Mouse (Mus musculus) kidney, embryonic 16.5 days (tissue): ENCODE data around the gene Tmem121. TPM values are rescaled to one million over a fixed set of nuclear protein-coding genes. Genes with fewer than 3 reads are reported as not detected.
"Not testable (repeated sequence)": the region's sequence is repeated elsewhere in the genome, so short reads cannot be mapped to it uniquely, and the experiment has no call there.

ENCODE experiments used
- ATAC-seq: fragments of 200-750 bp; cut with Nextera tagmentation; 2 replicates; pipeline ENCODE4 v1.8.0; 2017; ENCODE audit warnings: moderate TSS enrichment; ENCODE audit not compliant: low FRiP score, low TSS enrichment
- H3K27ac ChIP-seq: fragments of 300-500 bp; sonication (generic); 2 replicates; pipeline ENCODE4 v1.5.1; 2014; ENCODE audit warnings: low read length
- H3K27me3 ChIP-seq: fragments of 300-500 bp; sonication (generic); 2 replicates; pipeline ENCODE4 v1.6.1; 2014; ENCODE audit warnings: low read length, control low read depth, mixed read lengths; ENCODE audit not compliant: insufficient read depth
- H3K36me3 ChIP-seq: fragments of 300-500 bp; sonication (generic); 2 replicates; pipeline ENCODE4 v1.6.1; 2014; ENCODE audit warnings: low read length, control low read depth, mixed read lengths; ENCODE audit not compliant: insufficient read depth
- H3K4me1 ChIP-seq: fragments of 300-500 bp; sonication (generic); 2 replicates; pipeline ENCODE4 v1.6.1; 2014; ENCODE audit warnings: low read length, control low read depth, mixed read lengths; ENCODE audit not compliant: insufficient read depth
- H3K4me2 ChIP-seq: fragments of 300-500 bp; sonication (generic); replicated peaks from 2 replicates; pipeline ENCODE4 v1.6.1; 2014; ENCODE audit warnings: low read depth, low read length
- H3K4me3 ChIP-seq: fragments of 300-500 bp; sonication (generic); 2 replicates; pipeline ENCODE4 v1.5.1; 2014; ENCODE audit warnings: mild to moderate bottlenecking, low read length
- H3K9ac ChIP-seq: fragments of 300-500 bp; sonication (generic); replicated peaks from 2 replicates; pipeline ENCODE4 v1.6.1; 2014; ENCODE audit warnings: low read length
- H3K9me3 ChIP-seq: fragments of 300-500 bp; sonication (generic); 2 replicates; pipeline ENCODE4 v1.6.1; 2016; ENCODE audit warnings: low read length, control low read depth
- WGBS: fragments of 180-500 bp; shearing (Covaris S2); extraction: QIAGEN DNeasy Blood & Tissue Kit; methylation state at CpG from one replicate; pipeline ENCODE4 v1.1.7; 2014; 5-methylcytosine and 5-hydroxymethylcytosine counted together
- polyA plus RNA-seq: library from polyadenylated mRNA; unstranded; fragments of >200 nt; fragmentation: Nextera tagmentation; extraction: Ambion mirVana; gene quantifications from 2 replicates; pipeline ENCODE4 v1.2.1, GENCODE M21; 2015

Gene Tmem121
- polyA plus RNA-seq, 1 experiment from 2014 or later: 10.9 TPM

DNA sequence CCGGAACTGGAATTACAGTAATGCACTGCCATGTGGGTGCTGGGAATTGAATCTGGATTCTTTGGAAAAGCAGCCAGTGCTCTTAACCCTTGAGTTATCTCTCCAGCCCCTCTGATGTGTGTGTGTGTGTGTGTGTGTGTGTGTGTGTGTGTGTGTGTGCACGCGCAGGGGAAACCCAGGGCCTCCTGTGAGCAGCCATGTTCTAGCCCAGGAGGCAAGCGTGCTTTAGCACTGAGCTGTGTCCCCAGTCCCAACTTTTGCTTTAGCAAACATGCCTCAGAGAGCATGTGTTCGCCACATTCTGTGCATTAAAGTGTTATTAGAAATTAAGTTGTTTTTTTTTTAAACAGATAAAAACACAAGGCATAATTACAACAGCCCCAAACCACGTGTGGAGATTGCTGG lies 39.0 kb downstream of the Tmem121 start:
- 91% methylated on average over 6 of the region's 6 CpGs for WGBS

DNA sequence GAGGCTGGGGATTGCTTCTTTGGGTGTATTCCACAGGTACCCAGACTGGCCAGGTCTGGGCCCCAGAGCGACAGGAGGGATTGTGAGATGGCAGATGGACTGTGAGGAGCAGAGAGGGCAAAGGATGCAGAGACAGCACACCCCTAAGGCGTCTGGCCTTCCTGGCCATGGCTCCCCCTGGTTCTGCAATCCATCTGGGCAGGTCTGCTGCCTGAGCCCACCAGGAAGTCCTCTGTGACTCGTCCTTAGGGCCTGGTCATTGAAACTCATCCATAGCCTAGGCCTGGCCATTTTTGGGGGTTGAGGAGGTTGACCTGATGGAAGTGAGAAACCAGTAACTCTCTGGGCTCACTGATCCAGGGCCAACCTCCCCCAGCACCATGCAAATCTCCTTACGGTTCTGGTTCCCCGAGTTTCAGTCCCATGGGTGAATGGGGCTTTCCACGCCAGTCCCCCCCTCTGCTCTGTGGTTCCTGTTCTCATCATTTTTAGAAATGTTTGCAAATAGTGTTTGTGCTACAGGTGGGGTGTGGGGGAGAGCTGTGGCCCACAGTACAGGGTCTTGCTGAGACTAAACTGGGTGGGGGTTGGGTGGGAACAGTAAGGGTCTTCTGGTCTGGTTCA lies 42.4 kb downstream of the Tmem121 start:
- no peak overlapping the region for H3K4me2 ChIP-seq
- 79% methylated on average over 6 of the region's 6 CpGs for WGBS
- H3K9me3 ChIP-seq: no peaks in the 10 kb centered on the region
- H3K4me1 ChIP-seq: no peaks in the 10 kb centered on the region
- ATAC-seq: no peak
- no peaks in the 10 kb centered on the region for H3K36me3 ChIP-seq
- no peak overlapping the region for H3K9ac ChIP-seq
- no peaks in the 10 kb centered on the region for H3K27me3 ChIP-seq
- no peak overlapping the region for H3K27ac ChIP-seq
- no peak overlapping the region for H3K4me3 ChIP-seq

More for the DNA sequence above, 39.0 kb downstream of the Tmem121 start:
- Histone ChIP-seq H3K27me3 (no peaks in the 10 kb centered on the region), H3K36me3 (no peaks in the 10 kb centered on the region), H3K27ac (no peak overlapping the region), H3K4me2 (no peak overlapping the region), H3K9me3 (no peaks in the 10 kb centered on the region), H3K9ac (no peak overlapping the region), H3K4me1 (no peaks in the 10 kb centered on the region), H3K4me3 (no peak overlapping the region)
- no peak for ATAC-seq

DNA sequence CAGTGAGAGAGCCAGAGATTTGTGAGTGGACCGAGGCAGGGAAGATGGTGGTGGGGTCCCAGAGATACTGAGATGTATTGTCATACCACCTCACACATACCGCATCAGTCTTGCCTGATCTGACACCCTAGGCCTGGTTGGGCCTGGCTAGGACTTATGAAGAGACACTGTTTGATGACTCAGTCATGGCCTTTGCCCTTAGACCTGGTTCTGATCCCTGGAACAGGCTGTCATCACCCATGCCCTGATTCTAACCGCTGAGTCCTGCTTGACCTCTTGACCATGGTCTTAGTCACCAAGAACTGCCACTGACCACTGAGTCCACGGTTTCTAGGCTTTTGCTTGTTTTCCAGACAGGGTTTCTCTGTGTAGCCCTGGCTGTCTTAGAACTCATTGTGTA lies 45.0 kb downstream of the Tmem121 start:
- Histone ChIP-seq H3K4me1 (no peaks in the 10 kb centered on the region), H3K4me2 (no peak overlapping the region), H3K4me3 (no peak overlapping the region), H3K9ac (no peak overlapping the region), H3K27ac (no peak overlapping the region), H3K9me3 (no peaks in the 10 kb centered on the region), H3K27me3 (no peaks in the 10 kb centered on the region), H3K36me3 (no peaks in the 10 kb centered on the region)
- WGBS: 90% methylated on average over 4 of the region's 4 CpGs
- ATAC-seq: no peak

DNA sequence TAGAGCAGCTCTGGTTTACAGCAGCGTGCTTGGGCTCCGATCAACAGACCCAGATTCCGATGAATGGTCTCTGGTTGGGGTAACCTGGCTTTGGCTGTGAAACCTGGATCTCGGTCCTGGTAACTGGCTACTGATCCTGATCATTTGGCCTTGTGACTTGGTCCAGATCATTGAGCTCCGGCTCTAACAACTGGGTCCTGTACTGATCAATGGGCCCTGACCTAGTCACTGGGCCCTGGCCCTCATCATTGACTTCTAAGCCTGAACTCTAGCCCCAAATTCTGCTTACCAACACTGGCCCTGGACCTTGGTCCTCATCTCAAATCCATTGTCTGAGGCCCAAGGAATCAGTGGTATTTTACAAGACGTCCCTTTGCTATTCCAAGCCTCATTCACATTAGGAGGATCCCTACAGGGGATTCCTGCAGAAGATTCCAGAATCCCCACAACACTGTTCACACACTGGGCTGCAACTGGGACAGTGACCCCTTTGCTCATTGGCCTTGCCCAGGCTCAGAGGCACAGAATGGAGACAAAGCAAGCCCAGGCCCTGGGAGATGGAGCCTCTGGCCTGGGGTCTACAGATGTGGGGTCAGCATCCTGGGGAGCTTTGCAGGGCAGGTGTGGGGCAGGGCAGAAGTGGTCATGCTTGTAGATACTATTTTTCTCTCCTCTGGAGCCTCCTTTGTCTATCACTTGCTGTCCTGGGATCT lies 46.0 kb downstream of the Tmem121 start:
- ATAC-seq, H3K36me3 ChIP-seq, H3K4me2 ChIP-seq, H3K27me3 ChIP-seq, H3K9me3 ChIP-seq, H3K9ac ChIP-seq, H3K4me3 ChIP-seq, H3K4me1 ChIP-seq, H3K27ac ChIP-seq: not testable (repeated sequence)
- WGBS: 84% methylated on average over 6 of the region's 6 CpGs

DNA sequence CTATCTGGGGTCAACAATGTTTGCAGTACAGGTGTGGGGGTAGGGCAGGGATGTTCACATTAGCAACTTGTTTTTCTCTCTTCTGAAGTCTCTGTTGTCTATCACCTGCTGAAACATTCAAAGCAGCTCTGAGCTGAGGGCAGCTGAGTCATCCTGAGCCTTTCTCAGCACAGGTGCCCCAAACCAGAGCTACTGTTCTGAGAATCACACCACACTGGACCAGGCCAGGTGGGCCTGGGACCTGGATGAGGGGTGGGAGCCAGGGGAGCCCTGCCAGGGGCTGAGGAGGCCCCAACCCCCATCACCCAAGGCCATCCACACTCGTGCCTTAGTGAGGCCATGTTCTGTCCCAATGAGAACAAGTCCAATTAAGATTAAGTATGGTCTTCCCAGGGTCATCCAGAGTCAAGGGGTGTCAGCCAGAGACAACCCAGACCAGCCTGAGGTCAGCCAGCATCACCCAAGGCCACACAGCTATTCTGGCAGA lies 46.6 kb downstream of the Tmem121 start:
- not testable (repeated sequence) for H3K4me2 ChIP-seq, ATAC-seq, H3K4me1 ChIP-seq

More for the DNA sequence above, 46.6 kb downstream of the Tmem121 start:
- H3K4me3 ChIP-seq, H3K9me3 ChIP-seq, H3K9ac ChIP-seq, H3K27me3 ChIP-seq, H3K36me3 ChIP-seq, H3K27ac ChIP-seq: not testable (repeated sequence)
- WGBS: 43% methylated on average over 1 of the region's 1 CpGs

Other genes starting within 250 kb of the Tmem121 start
- gene Nudt14, start 243.8 kb upstream of the Tmem121 start, polyA plus RNA-seq: 99.1 and 104 TPM in 2 replicates
- gene Btbd6, start 209.4 kb upstream of the Tmem121 start, polyA plus RNA-seq: 29.4 and 30.6 TPM in 2 replicates
- 70.1 and 71.5 TPM in 2 replicates for gene Brf1, start 185.2 kb upstream of the Tmem121 start, polyA plus RNA-seq
- 13.3 and 13.8 TPM in 2 replicates for gene Pacs2, start 171.4 kb upstream of the Tmem121 start, polyA plus RNA-seq
- not detected in 2 replicates for gene Tex22, start 111.4 kb upstream of the Tmem121 start, polyA plus RNA-seq
- 15.4 and 15.9 TPM in 2 replicates for gene Mta1, start 87.7 kb upstream of the Tmem121 start, polyA plus RNA-seq
- gene Crip2, start 45.7 kb upstream of the Tmem121 start, polyA plus RNA-seq: 244 and 263 TPM in 2 replicates
- gene Crip1, start 39.6 kb upstream of the Tmem121 start, polyA plus RNA-seq: 270 and 293 TPM in 2 replicates
- gene Tedc1, start 29.5 kb upstream of the Tmem121 start, polyA plus RNA-seq: 38.2 and 45.5 TPM in 2 replicates